ENCODE assay signal across 29 mouse cellular contexts in the genomic region with DNA sequence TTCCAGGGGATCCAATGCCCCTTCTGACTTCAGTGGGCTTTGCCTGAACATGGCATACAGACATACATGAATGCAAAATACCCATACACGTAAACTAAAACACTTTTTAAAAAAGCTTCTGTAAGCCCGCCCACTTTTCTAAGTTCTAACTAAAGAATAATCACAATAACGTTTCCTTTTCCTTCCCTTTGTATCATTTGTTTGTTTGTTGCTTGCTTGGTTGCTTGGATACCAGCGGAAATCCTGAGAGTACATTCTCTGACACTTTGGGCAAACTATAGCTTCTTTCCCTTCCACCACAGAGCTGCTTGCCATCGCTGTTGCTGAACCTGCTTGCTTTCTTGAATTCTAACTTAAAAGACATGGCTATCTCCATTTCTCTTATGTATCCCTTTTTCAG. TPM values are rescaled to one million over a fixed set of nuclear protein-coding genes. Genes with fewer than 3 reads are reported as not detected.
DNase-seq lines count a peak whose midpoint lies in the region; ATAC-seq and TF ChIP-seq lines count a peak whose summit lies in the region.
"Had no signal": no experiment of that assay in that cellular context is flagged by ENCODE, and none has a peak within 500 bp of the region (broad histone marks: within the 10 kb centered on the region; RNA-seq: fewer than 3 reads in every experiment).

No protein-coding gene starts in this region.

- H3K9me3 ChIP-seq in heart, embryonic 10.5 days: no peaks in the 10 kb centered on the region
- H3K9me3 ChIP-seq in heart, embryonic 12.5 days (replicated peaks): no peaks in the 10 kb centered on the region
- no peaks in the 10 kb centered on the region for H3K9me3 ChIP-seq in heart, embryonic 16.5 days (replicated peaks; ENCODE audit: control insufficient read depth, low read length)
- H3K9me3 ChIP-seq in kidney, postnatal 0 days (replicated peaks; ENCODE audit: low read length): no peaks in the 10 kb centered on the region
- no peaks in the 10 kb centered on the region for H3K9me3 ChIP-seq in lung, postnatal 0 days (ENCODE audit: low read length)
- H3K9me3 ChIP-seq: embryonic facial prominence, embryonic 12.5 days; forebrain, embryonic 13.5 days had no signal

- 69% methylated on average over 5 of the region's 5 CpGs for WGBS in heart, embryonic 10.5 days
- WGBS in heart, embryonic 12.5 days: 69% methylated on average over 5 of the region's 5 CpGs
- 62% methylated on average over 5 of the region's 5 CpGs for WGBS in heart, embryonic 16.5 days
- 74% methylated on average over 5 of the region's 5 CpGs for WGBS in kidney, postnatal 0 days
- WGBS in lung, postnatal 0 days: 60% methylated on average over 5 of the region's 5 CpGs

- no peak for ATAC-seq in heart, embryonic 12.5 days (ENCODE audit: insufficient number of reproducible peaks, low FRiP score)
- ATAC-seq in heart, embryonic 16.5 days (replicated peaks; ENCODE audit: extremely low read depth, insufficient read depth, low FRiP score): no peak
- no peak for ATAC-seq in kidney, postnatal 0 days (replicated peaks; ENCODE audit: low FRiP score, low read depth)
- no peak for ATAC-seq in lung, postnatal 0 days
- ATAC-seq: activated CD4-positive, CD25-positive, alpha-beta regulatory T cell, adult 4 months; CD4-positive, CD25-positive, alpha-beta regulatory T cell, adult 4 months; forebrain, embryonic 13.5 days; Patski had no signal

- TF ChIP-seq CTCF in kidney, postnatal 0 days (IDR thresholded peaks at IDR 0.05; ENCODE audit: low read depth): no peak
- no peak for TF ChIP-seq CTCF in lung, postnatal 0 days (IDR thresholded peaks at IDR 0.05)

- H3K36me3 ChIP-seq in heart, embryonic 10.5 days: peaks cover 24% of the 10 kb centered on the region; the same call in 1 of the 2 replicates
- H3K36me3 ChIP-seq in heart, embryonic 12.5 days: peaks cover 16% of the 10 kb centered on the region; the same call in 1 of the 2 replicates
- H3K36me3 ChIP-seq in heart, embryonic 16.5 days (ENCODE audit: control insufficient read depth, insufficient read depth): peaks cover 2% of the 10 kb centered on the region; the same call in 1 of the 2 replicates
- no peaks in the 10 kb centered on the region for H3K36me3 ChIP-seq in kidney, postnatal 0 days (ENCODE audit: insufficient read depth, low read length)
- H3K36me3 ChIP-seq in lung, postnatal 0 days (ENCODE audit: insufficient read depth, low read length): no peaks in the 10 kb centered on the region
- H3K36me3 ChIP-seq: embryonic facial prominence, embryonic 10.5 days; embryonic facial prominence, embryonic 12.5 days; G1E had no signal

- no peak overlapping the region for H3K4me2 ChIP-seq in heart, embryonic 12.5 days
- H3K4me2 ChIP-seq in heart, embryonic 16.5 days (ENCODE audit: low read depth, low read length): no peak overlapping the region
- no peak overlapping the region for H3K4me2 ChIP-seq in kidney, postnatal 0 days (ENCODE audit: low read length)
- no peak overlapping the region for H3K4me2 ChIP-seq in lung, postnatal 0 days (replicated peaks; ENCODE audit: low read depth, low read length)
- H3K4me2 ChIP-seq: embryonic facial prominence, embryonic 12.5 days; forebrain, embryonic 13.5 days had no signal

- DNase-seq in heart, embryonic 10.5 days (ENCODE audit: low spot score): no peak
- no peak for DNase-seq in heart, adult 8-10 months (ENCODE audit: low spot score)
- peak; percentile 50 for DNase-seq in kidney, postnatal 0 days (ENCODE audit: low spot score)
- DNase-seq in kidney, postnatal 25 days: no peak
- DNase-seq in lung, postnatal 0 days (ENCODE audit: low spot score): peak; percentile 62
- DNase-seq in lung, postnatal 14 days: no peak
- DNase-seq: adrenal gland, adult 8-10 months; adrenal gland, postnatal 14 days; adrenal gland, postnatal 36 days; B cell, adult 2 months; cerebellum, adult 11-12 months; cerebellum, adult 2 months; cerebellum, adult 9-10 months; cerebellum, postnatal 10 days; cerebellum, postnatal 25 days had no signal

- no peak overlapping the region for H3K9ac ChIP-seq in heart, embryonic 12.5 days
- H3K9ac ChIP-seq in heart, embryonic 16.5 days (ENCODE audit: low read length): no peak overlapping the region
- no peak overlapping the region for H3K9ac ChIP-seq in kidney, postnatal 0 days (ENCODE audit: low read depth, low read length)
- H3K9ac ChIP-seq in lung, postnatal 0 days (replicated peaks; ENCODE audit: low read depth): no peak overlapping the region
- H3K9ac ChIP-seq: embryonic facial prominence, embryonic 12.5 days; forebrain, embryonic 13.5 days had no signal

- TF ChIP-seq EP300 in lung, postnatal 0 days (IDR thresholded peaks at IDR 0.05): 0 out of 2 replicates have a peak, but pooled peaks have one; percentile 21

- peak overlapping the region; percentile 52; the same call in 1 of the 2 replicates for H3K27ac ChIP-seq in heart, embryonic 10.5 days
- H3K27ac ChIP-seq in heart, embryonic 12.5 days (ENCODE audit: poor library complexity, severe bottlenecking): no peak overlapping the region
- H3K27ac ChIP-seq in heart, embryonic 16.5 days (ENCODE audit: low read length): 0 out of 2 replicates have a peak overlapping the region, but pooled peaks have one; percentile 9
- H3K27ac ChIP-seq in kidney, postnatal 0 days: no peak overlapping the region
- no peak overlapping the region for H3K27ac ChIP-seq in lung, postnatal 0 days (ENCODE audit: low read length)
- H3K27ac ChIP-seq: embryonic facial prominence, embryonic 10.5 days; embryonic facial prominence, embryonic 12.5 days; forebrain, embryonic 13.5 days had no signal

- H3K27me3 ChIP-seq in heart, embryonic 10.5 days (ENCODE audit: insufficient read depth, poor library complexity, severe bottlenecking): no peaks in the 10 kb centered on the region
- no peaks in the 10 kb centered on the region for H3K27me3 ChIP-seq in heart, embryonic 12.5 days (replicated peaks)
- no peaks in the 10 kb centered on the region for H3K27me3 ChIP-seq in heart, embryonic 16.5 days (ENCODE audit: control insufficient read depth, insufficient read depth, low read length)
- H3K27me3 ChIP-seq in kidney, postnatal 0 days (ENCODE audit: insufficient read depth, low read length): no peaks in the 10 kb centered on the region
- no peaks in the 10 kb centered on the region for H3K27me3 ChIP-seq in lung, postnatal 0 days (replicated peaks; ENCODE audit: insufficient read depth, low read length)
- H3K27me3 ChIP-seq: CH12.LX; embryonic facial prominence, embryonic 12.5 days; forebrain, embryonic 13.5 days had no signal

- no peak overlapping the region for H3K4me3 ChIP-seq in heart, embryonic 10.5 days
- no peak overlapping the region for H3K4me3 ChIP-seq in heart, embryonic 12.5 days
- no peak overlapping the region for H3K4me3 ChIP-seq in heart, embryonic 16.5 days (ENCODE audit: low read length)
- no peak overlapping the region for H3K4me3 ChIP-seq in kidney, postnatal 0 days (replicated peaks; ENCODE audit: low read depth, low read length)
- no peak overlapping the region for H3K4me3 ChIP-seq in lung, postnatal 0 days (ENCODE audit: low read depth, low read length)
- H3K4me3 ChIP-seq: embryonic facial prominence, embryonic 10.5 days; embryonic facial prominence, embryonic 12.5 days; forebrain, embryonic 13.5 days had no signal

- H3K4me1 ChIP-seq in heart, embryonic 10.5 days: peaks cover 44% of the 10 kb centered on the region
- H3K4me1 ChIP-seq in heart, embryonic 12.5 days (replicated peaks): peaks cover 48% of the 10 kb centered on the region
- H3K4me1 ChIP-seq in heart, embryonic 16.5 days (ENCODE audit: control insufficient read depth, insufficient read depth, low read length): peaks cover 23% of the 10 kb centered on the region
- no peaks in the 10 kb centered on the region for H3K4me1 ChIP-seq in kidney, postnatal 0 days (replicated peaks; ENCODE audit: insufficient read depth, low read length)
- peaks cover 4% of the 10 kb centered on the region; the same call in 1 of the 2 replicates for H3K4me1 ChIP-seq in lung, postnatal 0 days (ENCODE audit: insufficient read depth, low read depth, low read length)
- H3K4me1 ChIP-seq: embryonic facial prominence, embryonic 12.5 days; forebrain, embryonic 13.5 days had no signal

RNA-seq across cellular contexts. Expression of a gene that starts 13.0 kb away (rescaled TPM):
- polyA plus RNA-seq in heart, embryonic 10.5 days (2016; fragmentation: Nextera tagmentation; extraction: Ambion mirVana): 24.1 and 40.0 TPM in 2 replicates
- polyA plus RNA-seq in heart, embryonic 12.5 days (2016; fragmentation: Nextera tagmentation; extraction: Ambion mirVana): 24.8 and 29.4 TPM in 2 replicates
- 29.6 and 30.1 TPM in 2 replicates for polyA plus RNA-seq in heart, embryonic 16.5 days (2015; fragmentation: Nextera tagmentation; extraction: Ambion mirVana)
- 10 to 100 TPM; 53.9 to 62.5 (median 56.2) TPM for total RNA-seq in heart, adult 8-10 months (2022)
- polyA plus RNA-seq in kidney, postnatal 0 days (2015; fragmentation: Nextera tagmentation; extraction: Ambion mirVana): 2.4 TPM in 2 replicates
- polyA plus RNA-seq in lung, postnatal 0 days (2015; fragmentation: Nextera tagmentation; extraction: Ambion mirVana): 0.63 and 0.86 TPM in 2 replicates
- total RNA-seq: CH12.LX had no signal
- polyA plus RNA-seq: activated CD4-positive, CD25-positive, alpha-beta regulatory T cell, adult 4 months; CD4-positive, CD25-positive, alpha-beta regulatory T cell, adult 4 months; G1E; Patski had no signal

RNA-seq across cellular contexts. Expression of a gene that starts 41.1 kb away (rescaled TPM):
- polyA plus RNA-seq in heart, embryonic 10.5 days (2016; fragmentation: Nextera tagmentation; extraction: Ambion mirVana): not detected in 2 replicates
- polyA plus RNA-seq in heart, embryonic 12.5 days (2016; fragmentation: Nextera tagmentation; extraction: Ambion mirVana): not detected in 2 replicates
- 0.07 TPM in 1 of 2 replicates, not detected in the other for polyA plus RNA-seq in heart, embryonic 16.5 days (2015; fragmentation: Nextera tagmentation; extraction: Ambion mirVana)
- not detected for total RNA-seq in heart, adult 8-10 months (2022)
- 35.9 and 38.7 TPM in 2 replicates for polyA plus RNA-seq in kidney, postnatal 0 days (2015; fragmentation: Nextera tagmentation; extraction: Ambion mirVana)
- not detected in 2 replicates for polyA plus RNA-seq in lung, postnatal 0 days (2015; fragmentation: Nextera tagmentation; extraction: Ambion mirVana)
- total RNA-seq: adrenal gland, adult 18-20 months; adrenal gland, adult 8-10 months; adrenal gland, postnatal 14 days; adrenal gland, postnatal 36 days had no signal
- polyA plus RNA-seq: activated CD4-positive, CD25-positive, alpha-beta regulatory T cell, adult 4 months; CD4-positive, CD25-positive, alpha-beta regulatory T cell, adult 4 months; cerebellum, adult 2 months; cortical plate, adult 2 months; embryonic facial prominence, embryonic 10.5 days; embryonic facial prominence, embryonic 12.5 days; embryonic facial prominence, embryonic 14.5 days; forebrain, embryonic 11.5 days; forebrain, embryonic 13.5 days; G1E had no signal

Comparison
In these comparisons a context has a peak if more than half of its experiments do, and no peak if none do; other contexts are left out.
1. DNase-seq: peak in kidney, postnatal 0 days (single experiment) and lung, postnatal 0 days (single experiment); none in heart, embryonic 10.5 days (single experiment), heart, adult 8-10 months (single experiment), kidney, postnatal 25 days (0 of 2) and lung, postnatal 14 days (single experiment).
2. H3K27ac ChIP-seq: peak in heart, embryonic 10.5 days (single experiment) and heart, embryonic 16.5 days (single experiment); none in heart, embryonic 12.5 days (single experiment), kidney, postnatal 0 days (single experiment) and lung, postnatal 0 days (single experiment).
3. RNA of a gene that starts 41.1 kb away (polyA plus RNA-seq): 35.9 to 38.7 TPM in kidney, postnatal 0 days; 0.07 TPM in heart, embryonic 16.5 days, not detected in heart, embryonic 12.5 days, not detected in lung, postnatal 0 days and not detected in heart, embryonic 10.5 days; every median in the first group is over 10 times any median in the second.